Mouse (Mus musculus): ENCODE results near the gene Olfr521. TPM values are rescaled to one million over a fixed set of nuclear protein-coding genes. Genes with fewer than 3 reads are reported as not detected.
A peak's percentile ranks its signal among the peaks of the same experiment; 100 is the strongest.
"Not testable (repeated sequence)": the region's sequence is repeated elsewhere in the genome, so short reads cannot be mapped to it uniquely, and the experiment has no call there.

Gene Olfr521
- polyA plus RNA-seq, 1 experiment from 2014 or later = not detected

- Histone ChIP-seq H3K9me3 (replicated peaks) (no peaks in the 10 kb centered on the region), H3K36me3 (no peaks in the 10 kb centered on the region), H3K4me3 (no peak overlapping the region), H3K27me3 (ENCODE audit: low read depth, poor library complexity, severe bottlenecking) (peaks cover 63% of the 10 kb centered on the region), H3K4me1 (peaks cover 17% of the 10 kb centered on the region), H3K27ac (no peak overlapping the region)
- 69% methylated on average over 2 of the region's 2 CpGs for WGBS
- peak; percentile 20 for DNase-seq (ENCODE audit: low spot score)
Observed at GRCm38 (mm10) chr7:99794096-99794495, 30.8 kb downstream of the Olfr521 start.

- H3K36me3 ChIP-seq = no peaks in the 10 kb centered on the region
- H3K27ac ChIP-seq = no peak overlapping the region
- 16% methylated on average over 17 of the region's 17 CpGs for WGBS
- H3K27me3 ChIP-seq (ENCODE audit: low read depth, poor library complexity, severe bottlenecking) = peaks cover 68% of the 10 kb centered on the region
- DNase-seq (ENCODE audit: low spot score) = peak; percentile 80
- peaks cover 17% of the 10 kb centered on the region for H3K4me1 ChIP-seq
- peak overlapping the region; percentile 30; the same call in 1 of the 2 replicates for H3K4me3 ChIP-seq
- no peaks in the 10 kb centered on the region for H3K9me3 ChIP-seq (replicated peaks)
Observed at GRCm38 (mm10) chr7:99795192-99795981, 32.1 kb downstream of the Olfr521 start.

- H3K36me3 ChIP-seq = no peaks in the 10 kb centered on the region
- H3K4me3 ChIP-seq = no peak overlapping the region
- H3K27me3 ChIP-seq (ENCODE audit: low read depth, poor library complexity, severe bottlenecking) = peaks cover 61% of the 10 kb centered on the region
- H3K9me3 ChIP-seq (replicated peaks) = no peaks in the 10 kb centered on the region
- H3K4me1 ChIP-seq = peaks cover 17% of the 10 kb centered on the region
- H3K27ac ChIP-seq = no peak overlapping the region
- DNase-seq (ENCODE audit: low spot score) = no peak
- WGBS = 76% methylated on average over 3 of the region's 3 CpGs
Observed at GRCm38 (mm10) chr7:99796471-99796870, 33.2 kb downstream of the Olfr521 start.

GRCm38 (mm10) chr7:99797261-99797660 lies 34.0 kb downstream of the Olfr521 start:
- no peak overlapping the region for H3K4me3 ChIP-seq
- peaks cover 17% of the 10 kb centered on the region for H3K4me1 ChIP-seq
- no peak overlapping the region for H3K27ac ChIP-seq
- 89% methylated on average over 3 of the region's 3 CpGs for WGBS
- peaks cover 56% of the 10 kb centered on the region for H3K27me3 ChIP-seq (ENCODE audit: low read depth, poor library complexity, severe bottlenecking)
- peak; percentile 28 for DNase-seq (ENCODE audit: low spot score)
- H3K36me3 ChIP-seq = no peaks in the 10 kb centered on the region
- H3K9me3 ChIP-seq (replicated peaks) = no peaks in the 10 kb centered on the region

- H3K36me3 ChIP-seq = no peaks in the 10 kb centered on the region
- WGBS = 34% methylated on average over 6 of the region's 6 CpGs
- H3K27ac ChIP-seq = no peak overlapping the region
- H3K27me3 ChIP-seq (ENCODE audit: low read depth, poor library complexity, severe bottlenecking) = peaks cover 52% of the 10 kb centered on the region
- no peak overlapping the region for H3K4me3 ChIP-seq
- peaks cover 17% of the 10 kb centered on the region for H3K4me1 ChIP-seq
- H3K9me3 ChIP-seq (replicated peaks) = no peaks in the 10 kb centered on the region
- peak; percentile 31 for DNase-seq (ENCODE audit: low spot score)
Observed at GRCm38 (mm10) chr7:99797911-99798647, 34.8 kb downstream of the Olfr521 start.

GRCm38 (mm10) chr7:99799118-99799517 lies 35.8 kb downstream of the Olfr521 start:
- 82% methylated on average over 7 of the region's 7 CpGs for whole genome bisulfite sequencing

GRCm38 (mm10) chr7:99803535-99803934 lies 40.2 kb downstream of the Olfr521 start:
- no peaks in the 10 kb centered on the region for H3K9me3 ChIP-seq (replicated peaks)
- WGBS = 74% methylated on average over 8 of the region's 8 CpGs
- DNase-seq (ENCODE audit: low spot score) = peak; percentile 19
- H3K4me3 ChIP-seq = no peak overlapping the region
- H3K27ac ChIP-seq = no peak overlapping the region
- no peaks in the 10 kb centered on the region for H3K36me3 ChIP-seq
- peaks cover 10% of the 10 kb centered on the region; the same call in 1 of the 2 replicates for H3K27me3 ChIP-seq (ENCODE audit: low read depth, poor library complexity, severe bottlenecking)
- no peaks in the 10 kb centered on the region for H3K4me1 ChIP-seq

More at GRCm38 (mm10) chr7:99799118-99799517, 35.8 kb downstream of the Olfr521 start:
- no peak overlapping the region for H3K27ac ChIP-seq
- no peak overlapping the region for H3K4me3 ChIP-seq
- no peaks in the 10 kb centered on the region for H3K9me3 ChIP-seq (replicated peaks)
- H3K36me3 ChIP-seq = no peaks in the 10 kb centered on the region
- DNase-seq (ENCODE audit: low spot score) = peak; percentile 15
- H3K27me3 ChIP-seq (ENCODE audit: low read depth, poor library complexity, severe bottlenecking) = peaks cover 46% of the 10 kb centered on the region
- H3K4me1 ChIP-seq = peaks cover 17% of the 10 kb centered on the region

- not testable (repeated sequence) for H3K27ac ChIP-seq; DNase-seq (ENCODE audit: low spot score); H3K27me3 ChIP-seq (ENCODE audit: low read depth, poor library complexity, severe bottlenecking); H3K9me3 ChIP-seq (replicated peaks); H3K36me3 ChIP-seq; H3K4me1 ChIP-seq; H3K4me3 ChIP-seq
- WGBS = 92% methylated on average over 3 of the region's 3 CpGs
Observed at GRCm38 (mm10) chr7:99804033-99804432, 40.7 kb downstream of the Olfr521 start.

GRCm38 (mm10) chr7:99805340-99805739 lies 42.0 kb downstream of the Olfr521 start:
- Histone ChIP-seq H3K9me3 (replicated peaks) (no peaks in the 10 kb centered on the region), H3K4me3 (no peak overlapping the region), H3K27ac (no peak overlapping the region), H3K36me3 (no peaks in the 10 kb centered on the region), H3K27me3 (ENCODE audit: low read depth, poor library complexity, severe bottlenecking) (no peaks in the 10 kb centered on the region), H3K4me1 (no peaks in the 10 kb centered on the region)
- no peak for DNase-seq (ENCODE audit: low spot score)
- 92% methylated on average over 1 of the region's 1 CpGs for WGBS

- DNase-seq (ENCODE audit: low spot score); H3K27me3 ChIP-seq (ENCODE audit: low read depth, poor library complexity, severe bottlenecking); H3K4me3 ChIP-seq; H3K36me3 ChIP-seq; H3K27ac ChIP-seq; H3K9me3 ChIP-seq (replicated peaks); H3K4me1 ChIP-seq: not testable (repeated sequence)
- 83% methylated on average over 7 of the region's 7 CpGs for WGBS
Observed at GRCm38 (mm10) chr7:99807043-99807442, 43.7 kb downstream of the Olfr521 start.

- no peaks in the 10 kb centered on the region for H3K36me3 ChIP-seq
- H3K9me3 ChIP-seq (replicated peaks) = no peaks in the 10 kb centered on the region
- no peak for DNase-seq (ENCODE audit: low spot score)
- H3K4me1 ChIP-seq = no peaks in the 10 kb centered on the region
- WGBS = 91% methylated on average over 2 of the region's 2 CpGs
- no peaks in the 10 kb centered on the region for H3K27me3 ChIP-seq (ENCODE audit: low read depth, poor library complexity, severe bottlenecking)
- no peak overlapping the region for H3K27ac ChIP-seq
- H3K4me3 ChIP-seq = no peak overlapping the region
Observed at GRCm38 (mm10) chr7:99810814-99811213, 47.5 kb downstream of the Olfr521 start.

GRCm38 (mm10) chr7:99811661-99812060 lies 48.4 kb downstream of the Olfr521 start:
- no peaks in the 10 kb centered on the region for H3K4me1 ChIP-seq
- H3K36me3 ChIP-seq = no peaks in the 10 kb centered on the region
- no peaks in the 10 kb centered on the region for H3K9me3 ChIP-seq (replicated peaks)
- 89% methylated on average over 4 of the region's 4 CpGs for WGBS
- H3K27ac ChIP-seq = no peak overlapping the region
- no peaks in the 10 kb centered on the region for H3K27me3 ChIP-seq (ENCODE audit: low read depth, poor library complexity, severe bottlenecking)
- no peak overlapping the region for H3K4me3 ChIP-seq
- DNase-seq (ENCODE audit: low spot score) = no peak

GRCm38 (mm10) chr7:99813394-99813793 lies 50.1 kb downstream of the Olfr521 start:
- DNase-seq (ENCODE audit: low spot score) = no peak
- H3K9me3 ChIP-seq (replicated peaks) = no peaks in the 10 kb centered on the region
- H3K27ac ChIP-seq = no peak overlapping the region
- H3K36me3 ChIP-seq = no peaks in the 10 kb centered on the region
- H3K27me3 ChIP-seq (ENCODE audit: low read depth, poor library complexity, severe bottlenecking) = no peaks in the 10 kb centered on the region
- 90% methylated on average over 11 of the region's 11 CpGs for WGBS
- H3K4me3 ChIP-seq = no peak overlapping the region
- no peaks in the 10 kb centered on the region for H3K4me1 ChIP-seq
